Mouse (Mus musculus) cortical plate, adult 2 months (tissue): Measurements from ENCODE around the gene Rnf43. TPM values are rescaled to one million over a fixed set of nuclear protein-coding genes. Genes with fewer than 3 reads are reported as not detected.

Experiments used
- H3K27ac ChIP-seq: fragments of 200-500 bp; 2 replicates; pipeline ENCODE4 v1.5.1; 2012; ENCODE audit warnings: low read length, control low read depth, inconsistent platforms; ENCODE audit not compliant: insufficient read depth
- H3K4me1 ChIP-seq: fragments of 200-500 bp; 2 replicates; pipeline ENCODE4 v1.6.1; 2011; ENCODE audit warnings: low read length; ENCODE audit not compliant: control insufficient read depth, insufficient read depth
- H3K4me3 ChIP-seq: fragments of 200-500 bp; 2 replicates; pipeline ENCODE4 v1.5.1; 2011; ENCODE audit warnings: mild to moderate bottlenecking, low read length, control low read depth; ENCODE audit not compliant: insufficient read depth
- CTCF ChIP-seq: fragments of 200-500 bp; IDR thresholded peaks from 2 replicates; pipeline ENCODE4 v1.5.1; 2011; ENCODE audit warnings: mild to moderate bottlenecking, control low read depth, low read length; ENCODE audit not compliant: insufficient read depth; ENCODE audit errors: extremely low read depth
- POLR2A ChIP-seq: fragments of 200-500 bp; IDR thresholded peaks from 2 replicates; pipeline ENCODE4 v1.6.1; 2011; ENCODE audit warnings: mild to moderate bottlenecking, low read length, control low read depth; ENCODE audit not compliant: insufficient read depth; ENCODE audit errors: extremely low read depth
- polyA plus RNA-seq: library from polyadenylated mRNA; depleted of rRNA; stranded (reverse); fragments of >200 nt; gene quantifications from 2 replicates; pipeline ENCODE4 v1.2.3, GENCODE M21; 2012

The Rnf43 gene
- polyA plus RNA-seq, 1 experiment = 2.1 TPM

DNA sequence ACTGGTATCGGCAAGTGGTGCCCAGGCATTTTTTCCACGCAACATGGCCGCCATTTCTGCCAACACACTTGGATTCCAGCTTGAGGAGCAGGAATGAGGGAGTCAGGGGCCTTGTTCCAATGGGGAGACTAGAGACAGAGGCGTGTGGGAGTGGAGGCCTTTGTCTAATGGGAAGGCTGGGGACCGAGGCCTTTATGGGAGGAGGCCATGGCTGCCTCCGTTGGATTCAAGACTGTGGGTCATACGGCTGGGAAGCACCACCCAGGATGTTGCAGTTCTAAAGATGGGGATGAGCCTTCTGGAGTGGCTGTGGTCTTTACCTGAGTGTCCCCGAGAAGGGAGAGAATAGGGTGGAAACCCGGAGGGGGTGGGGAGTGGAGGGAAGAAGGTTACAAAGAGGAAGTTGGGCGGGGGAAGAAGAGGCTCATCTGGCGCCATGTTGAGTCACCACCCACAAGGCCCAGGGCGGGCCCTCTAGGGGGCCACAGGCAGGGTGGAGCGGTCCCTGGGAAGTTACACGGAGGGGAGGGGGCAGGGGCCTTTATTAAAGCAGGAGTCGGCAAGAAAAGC is 93.8 kb downstream of the Rnf43 start:
- peak overlapping the region; percentile 24 for H3K4me3 ChIP-seq
- no peaks in the 10 kb centered on the region for H3K4me1 ChIP-seq
- H3K27ac ChIP-seq = no peak overlapping the region; the same call in 1 of the 2 replicates
- TF ChIP-seq POLR2A (no peak), CTCF (no peak)

DNA sequence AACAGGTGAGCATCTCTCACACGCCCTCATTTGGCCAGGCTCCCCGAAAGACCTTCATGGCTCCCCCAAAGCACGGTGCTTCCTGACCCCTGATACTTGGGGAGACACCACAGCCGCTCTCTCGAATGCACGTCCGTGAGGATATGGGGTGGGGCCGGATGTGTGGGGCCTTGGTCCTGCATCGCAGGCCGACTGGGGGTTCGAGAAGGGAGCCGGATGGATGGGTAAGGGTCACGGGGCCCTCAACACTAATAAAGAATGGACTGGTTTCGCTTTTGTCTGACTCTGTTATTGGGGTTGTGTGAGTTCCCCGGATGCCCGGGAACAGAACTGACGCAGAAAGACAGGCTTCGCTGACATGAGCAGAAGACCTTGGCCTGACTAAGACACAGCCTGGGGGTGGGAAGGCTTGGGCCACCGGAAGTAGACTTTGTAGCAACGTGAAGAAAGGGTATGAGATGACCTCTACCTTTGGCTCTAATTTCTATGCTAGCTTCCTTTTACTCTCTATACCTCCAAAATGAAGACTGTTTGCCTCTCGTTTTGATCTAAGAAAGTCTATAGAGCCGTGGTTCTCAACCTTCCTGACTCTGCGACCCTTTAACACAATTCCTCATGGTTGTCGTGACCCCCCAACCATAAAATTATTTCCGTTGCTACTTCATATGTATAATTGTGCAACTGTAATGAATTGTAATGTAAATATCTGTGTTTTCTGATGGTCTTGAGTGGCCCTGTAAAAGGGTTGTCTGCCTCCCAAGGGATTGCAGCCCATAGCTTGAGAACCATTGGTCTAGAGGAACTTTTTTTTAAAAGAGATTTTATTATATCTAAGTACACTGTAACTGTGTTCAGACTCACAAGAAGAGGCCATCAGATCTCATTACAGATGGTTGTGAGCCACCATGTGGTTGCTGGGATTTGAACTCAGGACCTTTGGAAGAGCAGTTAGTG is 94.8 kb downstream of the Rnf43 start:
- no peak for TF ChIP-seq POLR2A
- no peak for TF ChIP-seq CTCF
- H3K27ac ChIP-seq = no peak overlapping the region
- no peak overlapping the region for H3K4me3 ChIP-seq
- H3K4me1 ChIP-seq = no peaks in the 10 kb centered on the region

DNA sequence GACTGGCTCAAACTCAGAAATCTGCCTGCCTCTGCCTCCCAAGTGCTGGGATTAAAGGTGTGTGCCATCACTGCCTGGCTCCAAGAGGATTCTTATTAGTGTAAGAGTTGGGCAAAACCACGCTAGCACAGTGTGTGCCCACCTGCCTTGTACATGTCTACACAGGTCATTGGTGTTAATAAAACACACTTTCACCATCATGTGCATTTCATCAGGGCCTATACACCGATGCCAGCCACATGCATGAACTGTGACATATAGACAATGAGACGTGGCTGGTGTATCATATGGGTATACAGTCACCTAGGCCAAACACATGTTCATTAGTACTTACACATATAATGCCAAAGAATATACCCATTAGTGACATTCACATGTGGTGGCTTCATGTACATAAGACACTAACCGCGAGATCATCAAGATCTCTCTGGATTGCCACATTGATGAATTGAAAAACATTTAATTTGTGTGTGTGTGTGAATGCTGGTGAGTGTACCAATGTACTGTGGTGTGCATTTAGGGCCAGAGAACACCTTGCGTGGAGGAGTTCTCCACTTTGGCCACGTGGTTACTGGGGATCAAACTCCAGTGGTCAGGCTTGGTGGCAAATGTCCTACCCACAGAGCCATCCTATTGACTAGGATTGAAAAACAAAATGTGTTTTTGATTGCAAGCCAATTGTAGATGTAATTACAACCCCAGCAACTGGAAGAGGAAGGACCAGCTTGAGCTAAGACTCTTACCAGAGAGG is 95.8 kb downstream of the Rnf43 start:
- Histone ChIP-seq H3K4me3 (no peak overlapping the region), H3K4me1 (no peaks in the 10 kb centered on the region), H3K27ac (no peak overlapping the region)
- TF ChIP-seq POLR2A = no peak
- no peak for TF ChIP-seq CTCF

DNA sequence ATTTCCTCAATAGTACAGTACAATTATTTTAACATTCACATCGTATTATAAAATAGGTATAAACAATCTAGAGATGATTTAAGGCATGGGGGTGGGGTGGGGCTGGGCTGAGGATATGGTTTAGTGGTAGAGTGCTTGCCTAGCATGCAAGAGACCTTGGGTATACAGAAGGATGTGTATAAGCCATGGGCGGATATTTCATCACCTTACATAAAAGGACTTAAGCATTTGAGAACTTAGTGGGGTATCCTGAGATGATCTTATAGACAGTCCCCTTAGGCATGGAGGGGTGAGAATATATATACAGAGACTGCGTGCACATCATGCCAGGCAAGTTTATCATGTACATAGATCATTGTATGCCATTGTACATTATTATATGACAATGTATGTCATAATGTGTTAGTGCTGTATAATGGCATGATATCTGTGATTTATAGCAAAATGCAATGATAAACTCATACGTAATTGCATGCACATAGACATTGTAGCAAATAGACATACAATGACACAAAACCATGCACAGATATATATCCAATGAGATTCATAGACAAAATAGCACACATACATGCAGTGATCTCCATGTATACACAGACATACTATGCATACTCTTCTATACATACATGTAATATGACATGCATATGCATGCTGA is 96.6 kb downstream of the Rnf43 start:
- Histone ChIP-seq H3K4me3 (peak overlapping the region; percentile 61; the same call in 1 of the 2 replicates), H3K4me1 (no peaks in the 10 kb centered on the region), H3K27ac (no peak overlapping the region)
- no peak for TF ChIP-seq CTCF
- TF ChIP-seq POLR2A = no peak

DNA sequence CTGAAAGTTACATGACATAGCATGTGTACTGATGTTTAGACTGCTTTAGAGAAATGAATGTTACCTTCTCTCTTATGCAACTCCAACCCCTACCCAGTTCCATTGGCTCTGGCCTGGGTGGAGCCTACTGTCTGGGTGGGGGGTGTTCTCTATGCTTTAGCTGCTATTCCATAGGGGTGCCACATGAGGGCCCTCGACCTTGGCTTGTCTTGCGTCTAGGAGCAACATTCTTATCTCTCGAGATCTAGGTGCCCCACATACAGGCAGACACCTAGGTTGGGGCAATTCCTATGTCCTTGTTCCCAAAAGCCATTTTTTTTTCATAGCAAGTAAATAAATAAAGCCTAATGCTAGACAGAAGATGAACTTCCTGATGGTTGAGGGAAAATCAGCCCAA is 97.1 kb downstream of the Rnf43 start:
- peak; percentile 41 for TF ChIP-seq CTCF
- TF ChIP-seq POLR2A = 0 out of 2 replicates have a peak, but pooled peaks have one; percentile 7
- Histone ChIP-seq H3K4me3 (peak overlapping the region; percentile 61; the same call in 1 of the 2 replicates), H3K27ac (no peak overlapping the region), H3K4me1 (no peaks in the 10 kb centered on the region)

DNA sequence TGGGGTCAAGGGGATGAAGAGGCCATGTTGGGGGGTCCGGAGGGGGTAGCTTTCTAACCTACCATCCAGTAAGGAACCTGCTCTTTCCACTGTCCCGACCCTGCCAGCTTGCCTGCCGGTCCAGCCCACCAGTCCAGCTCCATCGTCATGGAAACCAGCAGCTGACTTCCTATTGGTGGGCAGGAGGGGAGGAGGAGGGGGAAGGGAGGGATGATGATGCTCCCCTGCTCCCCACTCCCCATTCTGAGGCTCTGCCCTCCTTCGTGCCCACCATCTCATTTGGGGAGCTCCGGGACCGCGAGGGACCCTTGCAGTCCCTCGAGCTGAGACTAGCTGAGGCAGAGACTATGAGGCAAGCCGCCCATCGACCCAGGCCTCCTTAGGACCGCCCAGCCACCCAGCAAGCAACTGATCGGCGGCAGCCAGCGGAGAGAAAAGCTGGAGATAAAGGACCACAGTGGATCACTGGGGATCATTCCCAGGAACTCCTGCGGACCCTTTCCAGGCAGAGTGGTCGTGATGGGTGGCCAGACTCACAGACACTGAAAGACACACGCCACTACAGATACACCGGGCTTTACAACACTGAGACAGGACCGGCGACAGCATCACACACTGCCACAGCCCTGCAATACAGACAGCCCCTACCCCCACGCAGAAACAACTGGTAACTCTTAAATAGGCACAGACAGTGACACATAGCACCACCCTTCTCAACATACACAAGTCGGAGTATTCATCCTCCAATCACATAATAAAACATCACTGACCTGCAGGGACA is 98.0 kb downstream of the Rnf43 start, which contains the start of gene Tspoap1:
Gene Tspoap1, plus strand, starts transcription at position 241 of the 781 bp plus-strand sequence.
- Histone ChIP-seq H3K4me3 (peak within 1 kb of the TSS; percentile 61), H3K4me1 (peaks cover 2% of the 10 kb centered on the region; the same call in 1 of the 2 replicates), H3K27ac (peak within 1 kb of the TSS; percentile 72)
- TF ChIP-seq CTCF (no peak), POLR2A (peak; percentile 95)

DNA sequence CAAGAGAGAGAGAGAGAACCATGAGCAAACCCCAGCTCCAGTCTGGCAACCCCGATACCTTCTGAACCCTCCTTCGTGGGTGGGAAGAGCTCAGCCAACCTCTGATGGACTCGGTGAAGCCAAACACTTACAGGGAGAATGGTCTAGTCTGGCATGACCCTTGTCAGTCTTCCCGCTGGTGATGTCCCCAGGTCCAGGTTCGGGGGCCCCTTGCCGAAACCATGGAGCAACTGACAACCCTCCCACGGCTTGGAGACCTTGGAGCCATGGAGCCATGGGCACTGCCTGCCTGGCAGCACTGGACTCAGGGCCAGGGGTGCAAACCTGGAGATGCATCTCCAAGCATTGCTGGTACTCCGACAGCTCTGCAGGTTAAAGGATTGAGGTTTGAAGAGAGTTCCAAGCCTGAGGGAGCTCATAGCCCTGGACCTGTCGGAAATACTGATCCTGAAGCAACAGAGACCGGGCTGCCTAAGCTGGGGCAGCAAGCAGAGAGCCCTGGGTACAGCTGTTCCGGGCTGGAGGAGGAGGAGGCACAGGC is 98.7 kb downstream of the Rnf43 start:
- H3K4me3 ChIP-seq = peak overlapping the region; percentile 61
- peaks cover 2% of the 10 kb centered on the region; the same call in 1 of the 2 replicates for H3K4me1 ChIP-seq
- TF ChIP-seq POLR2A (no peak), CTCF (no peak)
- peak overlapping the region; percentile 72 for H3K27ac ChIP-seq
